Mouse (Mus musculus): ENCODE measurements at regions not wholly inside any gene's neighbourhood (a gene's known extent, or its start where the extent isn't known, plus 50 kb on each side); places are given as distances from the start of the nearest gene placed in this dataset.

DNA sequence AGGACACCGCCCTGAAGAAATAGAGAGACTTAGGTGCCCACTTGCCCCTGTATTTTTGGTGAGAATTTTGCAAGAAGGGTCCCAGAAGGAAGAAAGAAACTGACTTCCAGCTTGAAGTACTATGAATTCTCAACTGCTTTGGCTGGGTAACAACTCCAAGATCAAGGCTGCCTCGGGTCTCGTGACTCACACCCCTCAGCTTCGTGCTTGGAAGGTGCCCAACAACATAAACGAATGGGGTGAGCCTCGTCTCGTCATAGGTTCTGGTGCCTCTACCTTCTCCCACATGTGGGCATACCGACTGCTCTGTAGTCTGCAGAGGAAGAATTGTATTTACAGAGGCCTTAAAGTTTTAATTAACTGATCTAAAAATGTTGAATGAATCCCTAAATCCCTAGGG, 81.6 kb upstream of the Bach2 start:
- Histone ChIP-seq H3K79me2 (ENCODE audit: control insufficient read depth, insufficient read depth, low read length, poor library complexity) (no peaks in the 10 kb centered on the region), H3K36me3 (ENCODE audit: control insufficient read depth in 1 of 2, insufficient read depth in 2 of 2, low read length in 2 of 2) (peaks cover 0 to 6% of the 10 kb centered on the region in 2 experiments; a peak in 2 of 4 replicates), H3K4me3 (ENCODE audit: control insufficient read depth in 1 of 2, insufficient read depth in 1 of 2, low read depth in 2 of 2, low read length in 2 of 2) (no peak overlapping the region), H3K9ac (ENCODE audit: control insufficient read depth, low read depth, low read length, poor library complexity, severe bottlenecking) (no peak overlapping the region), H3K27me3 (ENCODE audit: control insufficient read depth in 1 of 2, insufficient read depth in 2 of 2, low read length in 2 of 2) (no peaks in the 10 kb centered on the region), H3K9me3 (replicated peaks; ENCODE audit: insufficient read depth, low read length) (no peaks in the 10 kb centered on the region), H3K4me1 (ENCODE audit: control insufficient read depth in 1 of 2, insufficient read depth in 2 of 2, low read length in 2 of 2) (peaks cover 0 to 15% of the 10 kb centered on the region in 2 experiments; a peak in 3 of 4 replicates), H3K27ac (ENCODE audit: control insufficient read depth, low read depth, low read length) (no peak overlapping the region)
- no peak for TF ChIP-seq ETS1 (IDR thresholded peaks at IDR 0.05; ENCODE audit: low read depth, low read length)
- no peak for TF ChIP-seq MAFK (IDR thresholded peaks at IDR 0.05; ENCODE audit: borderline replicate concordance, low read depth, low read length)
- no peak for TF ChIP-seq GATA1 (IDR thresholded peaks at IDR 0.05; ENCODE audit: low read depth, low read length)
- no peak for TF ChIP-seq HCFC1 (IDR thresholded peaks at IDR 0.05; ENCODE audit: low read depth, low read length)
- TF ChIP-seq CHD1 (IDR thresholded peaks at IDR 0.05; ENCODE audit: low read depth, low read length) = no peak
- no peak for TF ChIP-seq TCF12 (IDR thresholded peaks at IDR 0.05; ENCODE audit: low read depth, low read length)
- no peak for TF ChIP-seq USF2 (IDR thresholded peaks at IDR 0.05; ENCODE audit: borderline replicate concordance in 1 of 2, insufficient read depth in 1 of 2, low read depth in 1 of 2, low read length in 2 of 2)
- TF ChIP-seq SMC3 (IDR thresholded peaks at IDR 0.05; ENCODE audit: low read depth, low read length) = no peak
- TF ChIP-seq UBTF (IDR thresholded peaks at IDR 0.05; ENCODE audit: borderline replicate concordance, insufficient read depth, low read depth, low read length) = no peak
- TF ChIP-seq GABPA (IDR thresholded peaks at IDR 0.05; ENCODE audit: low read depth, low read length) = no peak
- DNase-seq (ENCODE audit: low read depth, low spot score) = no peak

DNA sequence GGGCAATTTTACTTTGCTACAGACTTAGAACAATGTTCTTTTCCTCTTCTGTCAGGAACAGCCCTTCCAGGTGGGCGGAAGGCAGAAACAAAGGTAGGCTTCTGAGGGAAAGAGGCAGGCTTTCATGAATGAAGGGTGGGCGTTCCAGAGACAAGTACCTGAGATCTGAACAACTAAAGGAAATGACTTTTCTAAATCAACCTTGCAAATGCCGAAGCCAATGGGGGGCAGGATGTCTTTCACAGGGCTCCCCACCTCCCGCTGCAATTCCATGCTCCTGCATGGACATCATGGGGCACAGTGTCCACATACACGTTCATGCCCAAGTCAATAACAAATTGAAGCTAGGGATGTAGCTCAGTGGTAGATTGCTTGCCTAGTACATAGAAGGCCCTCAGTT, 80.2 kb upstream of the Bach2 start:
- no peak for DNase-seq (ENCODE audit: low read depth, low spot score)
- no peak overlapping the region for H3K27ac ChIP-seq (ENCODE audit: control insufficient read depth, low read depth, low read length)
- no peaks in the 10 kb centered on the region for H3K9me3 ChIP-seq (replicated peaks; ENCODE audit: insufficient read depth, low read length)
- no peak overlapping the region for H3K4me3 ChIP-seq (ENCODE audit: control insufficient read depth in 1 of 2, insufficient read depth in 1 of 2, low read depth in 2 of 2, low read length in 2 of 2)
- H3K9ac ChIP-seq (ENCODE audit: control insufficient read depth, low read depth, low read length, poor library complexity, severe bottlenecking) = no peak overlapping the region
- peaks cover 0 to 10% of the 10 kb centered on the region in 2 experiments; a peak in 2 of 4 replicates for H3K36me3 ChIP-seq (ENCODE audit: control insufficient read depth in 1 of 2, insufficient read depth in 2 of 2, low read length in 2 of 2)
- no peak for TF ChIP-seq ELF1 (IDR thresholded peaks at IDR 0.05; ENCODE audit: low read depth, low read length)
- TF ChIP-seq ZNF384 (IDR thresholded peaks at IDR 0.05; ENCODE audit: low read depth, low read length) = no peak
- TF ChIP-seq SIN3A (IDR thresholded peaks at IDR 0.05; ENCODE audit: low read length) = no peak
- no peak for TF ChIP-seq CHD2 (IDR thresholded peaks at IDR 0.05; ENCODE audit: low read length)
- TF ChIP-seq MYC (IDR thresholded peaks at IDR 0.05; ENCODE audit: low read depth, low read length) = no peak
- TF ChIP-seq GATA1 (IDR thresholded peaks at IDR 0.05; ENCODE audit: low read depth, low read length) = no peak
- no peak for TF ChIP-seq USF1 (IDR thresholded peaks at IDR 0.05; ENCODE audit: low read depth, low read length)
- no peak for TF ChIP-seq POLR2A (IDR thresholded peaks at IDR 0.05; ENCODE audit: control insufficient read depth in 1 of 2, insufficient read depth in 1 of 2, low read depth in 1 of 2, low read length in 2 of 2, poor library complexity in 1 of 2)
- no peak for TF ChIP-seq E2F4 (IDR thresholded peaks at IDR 0.05; ENCODE audit: borderline replicate concordance, low read depth, low read length)
- TF ChIP-seq MEF2A (IDR thresholded peaks at IDR 0.05; ENCODE audit: extremely low read depth, insufficient replicate concordance, low read depth, low read length, poor library complexity, severe bottlenecking) = no peak
- TF ChIP-seq MAFK (IDR thresholded peaks at IDR 0.05; ENCODE audit: borderline replicate concordance, low read depth, low read length) = no peak
- no peak for TF ChIP-seq HCFC1 (IDR thresholded peaks at IDR 0.05; ENCODE audit: low read depth, low read length)
- TF ChIP-seq KAT2A (conservative IDR thresholded peaks at IDR 0.05; ENCODE audit: low read depth, low read length) = no peak
- TF ChIP-seq UBTF (IDR thresholded peaks at IDR 0.05; ENCODE audit: borderline replicate concordance, insufficient read depth, low read depth, low read length) = no peak
- TF ChIP-seq ZMIZ1 (IDR thresholded peaks at IDR 0.05; ENCODE audit: low read depth, low read length) = no peak
- no peak for TF ChIP-seq JUND (IDR thresholded peaks at IDR 0.05; ENCODE audit: low read depth, low read length)
- TF ChIP-seq TCF12 (IDR thresholded peaks at IDR 0.05; ENCODE audit: low read depth, low read length) = no peak
- no peak for TF ChIP-seq ZKSCAN1 (IDR thresholded peaks at IDR 0.05; ENCODE audit: low read depth, low read length)
- H3K4me1 ChIP-seq (ENCODE audit: control insufficient read depth in 1 of 2, insufficient read depth in 2 of 2, low read length in 2 of 2) = peaks cover 5 to 22% of the 10 kb centered on the region in 2 experiments
- H3K27me3 ChIP-seq (ENCODE audit: control insufficient read depth in 1 of 2, insufficient read depth in 2 of 2, low read length in 2 of 2) = no peaks in the 10 kb centered on the region
- no peaks in the 10 kb centered on the region for H3K79me2 ChIP-seq (ENCODE audit: control insufficient read depth, insufficient read depth, low read length, poor library complexity)

Data from MEL (cell line).